Mouse (Mus musculus) olfactory bulb, adult 2 months (tissue): ENCODE data around the gene Cux2. TPM values are rescaled to one million over a fixed set of nuclear protein-coding genes. Genes with fewer than 3 reads are reported as not detected.

Source experiments
- H3K27ac ChIP-seq: fragments of 200-500 bp; 2 replicates; pipeline ENCODE4 v1.5.1; 2012; ENCODE audit warnings: low read depth, low read length; ENCODE audit not compliant: insufficient read depth
- H3K4me1 ChIP-seq: fragments of 200-500 bp; 2 replicates; pipeline ENCODE4 v1.6.1; 2012; ENCODE audit warnings: low read length; ENCODE audit not compliant: control insufficient read depth, insufficient read depth
- H3K4me3 ChIP-seq: fragments of 200-500 bp; 2 replicates; pipeline ENCODE4 v1.5.1; 2012; ENCODE audit warnings: mild to moderate bottlenecking, low read depth, low read length, moderate library complexity; ENCODE audit not compliant: insufficient read depth
- CTCF ChIP-seq: fragments of 200-500 bp; IDR thresholded peaks from 2 replicates; pipeline ENCODE4 v1.5.1; 2012; ENCODE audit warnings: low read depth, mild to moderate bottlenecking, low read length, moderate library complexity; ENCODE audit not compliant: insufficient read depth
- POLR2A ChIP-seq: fragments of 200-500 bp; IDR thresholded peaks from 2 replicates; pipeline ENCODE4 v1.6.1; 2012; ENCODE audit warnings: mild to moderate bottlenecking, low read depth, low read length, moderate library complexity; ENCODE audit not compliant: insufficient read depth
- WGBS: fragments of 180-500 bp; shearing (Covaris S2); methylation state at CpG from one replicate; pipeline ENCODE4 v1.1.7; 2018; 5-methylcytosine and 5-hydroxymethylcytosine counted together
- polyA plus RNA-seq: library from polyadenylated mRNA; stranded (reverse); fragments of >200 nt; gene quantifications from 2 replicates; pipeline ENCODE4 v1.2.4, GENCODE M21; 2012; ENCODE audit warnings: low replicate concordance; ENCODE audit not compliant: missing spikeins, insufficient read depth, insufficient read length

Gene Cux2
- not detected in 2 replicates for polyA plus RNA-seq

- TF ChIP-seq CTCF (peak; percentile 91), POLR2A (no peak)
- WGBS, result under 1% methylated on average over 90 of the region's 90 CpGs
- H3K27ac ChIP-seq, result no peak within 1 kb of the TSS
- H3K4me1 ChIP-seq, result peaks cover 27% of the 10 kb centered on the region
- H3K4me3 ChIP-seq, result peak within 1 kb of the TSS; percentile 90
Measured at GRCm38 (mm10) chr5:122050017-122050831, at the start of gene Cux2. TSS of gene Cux2 (minus strand) at chr5:122050102.

DNA sequence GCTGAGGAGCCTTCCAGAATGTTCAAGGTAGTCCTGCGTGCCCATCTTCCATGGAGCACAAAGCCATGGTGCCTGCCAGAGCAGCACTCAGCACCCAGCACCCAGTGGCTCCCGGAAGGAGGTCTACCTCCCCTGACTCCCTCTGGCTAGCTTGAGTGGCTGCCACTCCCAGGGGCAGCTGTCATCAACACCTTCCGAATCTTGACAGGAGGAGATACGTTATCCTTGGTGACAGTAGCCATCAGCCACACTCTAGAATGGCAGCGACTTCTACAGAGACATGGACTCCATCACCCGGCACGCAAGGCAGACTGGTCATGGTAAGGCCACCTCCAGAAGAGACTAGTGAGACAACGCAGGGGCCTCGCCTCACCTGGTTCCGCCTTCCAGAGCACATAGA lies 44.5 kb upstream of the Cux2 start:
- H3K27ac ChIP-seq, result no peak overlapping the region
- no peaks in the 10 kb centered on the region for H3K4me1 ChIP-seq
- H3K4me3 ChIP-seq, result no peak overlapping the region
- TF ChIP-seq CTCF (no peak), POLR2A (no peak)
- WGBS, result 96% methylated on average over 10 of the region's 10 CpGs

GRCm38 (mm10) chr5:122093734-122094133 lies 43.8 kb upstream of the Cux2 start:
- no peak overlapping the region for H3K27ac ChIP-seq
- H3K4me1 ChIP-seq, result no peaks in the 10 kb centered on the region
- 93% methylated on average over 14 of the region's 14 CpGs for WGBS
- no peak overlapping the region for H3K4me3 ChIP-seq
- TF ChIP-seq POLR2A (no peak), CTCF (no peak)

DNA sequence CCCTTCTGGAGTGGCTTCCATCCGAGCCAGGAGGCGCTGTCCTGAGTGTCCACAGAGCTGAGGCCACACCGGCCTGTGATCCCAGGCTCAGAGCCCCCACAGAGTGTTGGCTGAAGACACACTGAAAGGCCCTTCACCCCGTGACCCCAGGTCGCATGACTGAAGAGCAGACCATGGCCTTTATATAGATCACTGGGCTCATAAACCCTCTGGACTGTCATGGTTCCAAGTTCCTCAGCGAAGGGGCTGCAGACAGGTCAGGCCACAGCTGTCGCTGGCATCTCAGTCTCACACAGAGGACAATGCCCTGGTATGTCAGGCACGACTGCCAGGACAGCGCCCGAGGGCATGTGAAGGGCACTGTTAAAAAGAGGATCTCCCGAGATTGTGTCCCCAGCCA lies 42.9 kb upstream of the Cux2 start:
- H3K4me1 ChIP-seq, result no peaks in the 10 kb centered on the region
- H3K4me3 ChIP-seq, result no peak overlapping the region
- TF ChIP-seq CTCF (no peak), POLR2A (no peak)
- WGBS, result 88% methylated on average over 11 of the region's 11 CpGs
- no peak overlapping the region for H3K27ac ChIP-seq

DNA sequence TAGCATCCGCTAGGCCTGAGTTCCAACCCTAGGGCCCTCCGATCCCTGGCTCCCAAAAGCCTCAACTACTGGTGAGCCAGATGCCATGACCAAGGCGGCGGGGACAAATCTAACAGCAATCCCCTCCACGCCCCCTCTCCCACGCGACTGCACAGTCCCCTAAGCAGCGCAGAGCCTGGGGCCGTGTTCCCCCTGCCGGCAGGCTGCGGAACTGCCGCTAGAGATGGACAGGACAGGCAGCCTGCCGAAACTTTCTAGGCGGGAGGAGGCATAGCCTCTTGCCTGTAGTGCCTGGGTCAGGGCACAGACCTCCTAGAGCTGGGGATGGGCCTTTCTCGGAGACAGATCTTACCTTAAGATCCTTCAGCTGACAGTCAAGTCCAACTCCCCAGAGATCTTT lies 41.2 kb upstream of the Cux2 start:
- TF ChIP-seq CTCF, result peak; percentile 86
- no peak for TF ChIP-seq POLR2A
- WGBS, result 11% methylated on average over 15 of the region's 15 CpGs
- Histone ChIP-seq H3K4me1 (no peaks in the 10 kb centered on the region), H3K27ac (no peak overlapping the region), H3K4me3 (no peak overlapping the region)

DNA sequence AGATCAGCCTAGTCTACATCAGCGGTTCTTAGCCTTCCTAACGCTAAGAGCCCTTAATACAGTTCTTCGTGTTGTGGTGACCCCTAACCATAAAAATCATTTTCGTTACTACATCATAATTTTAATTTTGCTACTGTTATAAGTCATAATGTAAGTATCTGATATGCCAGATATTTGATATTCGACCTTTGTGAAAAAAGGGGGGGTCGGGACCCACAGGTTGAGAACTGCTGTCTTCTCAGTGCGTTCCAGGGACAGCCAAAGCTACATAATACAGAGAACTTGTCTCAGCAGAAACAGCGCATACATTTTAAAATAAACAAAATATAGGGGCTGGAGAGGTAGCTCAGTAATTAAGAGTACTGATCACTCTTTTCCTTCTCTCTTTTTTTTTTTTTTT lies 39.8 kb upstream of the Cux2 start:
- no peak overlapping the region for H3K4me3 ChIP-seq
- WGBS, result 88% methylated on average over 8 of the region's 8 CpGs

DNA sequence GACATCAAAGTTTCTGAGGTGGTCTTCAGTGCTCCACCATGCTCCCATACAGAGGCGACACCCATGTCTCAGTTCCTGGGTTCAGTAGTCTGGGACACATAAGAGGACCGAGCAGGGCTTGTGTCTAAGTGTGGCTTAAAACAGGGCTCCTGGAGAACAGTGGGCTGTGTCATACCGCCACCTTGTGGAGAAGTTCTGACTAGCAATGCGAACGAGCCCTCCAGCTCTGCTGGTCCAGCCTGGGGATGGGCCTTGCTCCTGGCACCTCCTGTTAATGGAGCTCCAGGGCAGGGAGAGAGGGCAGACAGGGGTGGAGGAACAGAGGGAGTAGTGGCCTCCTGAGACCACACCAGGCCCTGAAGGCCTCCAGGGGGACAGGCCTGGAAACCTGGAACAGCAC lies 39.0 kb upstream of the Cux2 start:
- no peaks in the 10 kb centered on the region for H3K4me1 ChIP-seq
- no peak overlapping the region for H3K27ac ChIP-seq
- H3K4me3 ChIP-seq, result no peak overlapping the region
- 4% methylated on average over 5 of the region's 5 CpGs for WGBS
- TF ChIP-seq CTCF, result peak; percentile 81
- TF ChIP-seq POLR2A, result no peak

More for the DNA sequence above, 39.8 kb upstream of the Cux2 start:
- no peak for TF ChIP-seq CTCF
- TF ChIP-seq POLR2A, result no peak
- Histone ChIP-seq H3K27ac (no peak overlapping the region), H3K4me1 (no peaks in the 10 kb centered on the region)

DNA sequence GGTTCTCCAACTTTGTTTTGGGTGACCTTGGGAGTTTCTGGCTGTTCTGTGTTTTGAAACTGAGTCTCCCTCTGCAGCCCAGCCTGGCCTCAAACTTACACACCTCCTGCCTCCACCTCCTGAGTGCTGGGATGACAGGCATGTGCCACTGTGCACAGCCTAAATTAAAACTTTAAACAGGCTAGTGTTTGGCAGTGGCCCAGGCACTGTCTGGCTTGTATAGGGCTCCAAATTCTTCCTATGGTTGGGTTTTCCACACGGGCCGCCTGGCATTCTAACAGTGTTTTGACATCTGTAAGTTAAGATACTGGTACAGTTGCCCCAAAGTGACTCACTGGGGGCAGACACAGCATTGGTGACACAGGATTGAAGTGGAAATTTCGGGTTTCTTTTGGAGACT lies 36.2 kb upstream of the Cux2 start:
- TF ChIP-seq POLR2A, result no peak

GRCm38 (mm10) chr5:122085291-122085690 lies 35.4 kb upstream of the Cux2 start:
- WGBS, result 75% methylated on average over 7 of the region's 7 CpGs
- no peaks in the 10 kb centered on the region for H3K4me1 ChIP-seq
- TF ChIP-seq POLR2A, result no peak
- TF ChIP-seq CTCF, result no peak

More for the DNA sequence above, 36.2 kb upstream of the Cux2 start:
- Histone ChIP-seq H3K4me3 (no peak overlapping the region), H3K27ac (no peak overlapping the region), H3K4me1 (no peaks in the 10 kb centered on the region)
- WGBS, result 47% methylated on average over 3 of the region's 3 CpGs

More at GRCm38 (mm10) chr5:122085291-122085690, 35.4 kb upstream of the Cux2 start:
- no peak overlapping the region for H3K4me3 ChIP-seq
- H3K27ac ChIP-seq, result no peak overlapping the region
